Mouse (Mus musculus) cerebral cortex, adult 2 months (tissue): Measurements from ENCODE around the gene Cadm1.

Experiments used
- WGBS: fragments of 180-500 bp; shearing (Covaris S2); methylation state at CpG from one replicate; pipeline ENCODE4 v1.1.7; 2018; 5-methylcytosine and 5-hydroxymethylcytosine counted together

Cadm1 gene

GRCm38 (mm10) chr9:47548916-47549315 lies 18.9 kb downstream of the Cadm1 start:
- 72% methylated on average over 5 of the region's 5 CpGs for WGBS

- 58% methylated on average over 10 of the region's 10 CpGs for WGBS
Measured at GRCm38 (mm10) chr9:47552960-47553575, 23.1 kb downstream of the Cadm1 start.

- WGBS = 90% methylated on average over 3 of the region's 3 CpGs
Measured at GRCm38 (mm10) chr9:47560726-47561125, 30.8 kb downstream of the Cadm1 start.

GRCm38 (mm10) chr9:47561596-47561995 lies 31.6 kb downstream of the Cadm1 start:
- 56% methylated on average over 4 of the region's 4 CpGs for whole genome bisulfite sequencing

GRCm38 (mm10) chr9:47565088-47565487 lies 35.1 kb downstream of the Cadm1 start:
- WGBS = 57% methylated on average over 5 of the region's 5 CpGs

- 84% methylated on average over 6 of the region's 6 CpGs for WGBS
Measured at GRCm38 (mm10) chr9:47567873-47568272, 37.9 kb downstream of the Cadm1 start.

- whole genome bisulfite sequencing = 82% methylated on average over 4 of the region's 4 CpGs
Measured at GRCm38 (mm10) chr9:47570184-47570583, 40.2 kb downstream of the Cadm1 start.

GRCm38 (mm10) chr9:47571461-47571860 lies 41.5 kb downstream of the Cadm1 start:
- WGBS = 91% methylated on average over 7 of the region's 7 CpGs

- WGBS = 77% methylated on average over 5 of the region's 5 CpGs
Measured at GRCm38 (mm10) chr9:47572132-47572531, 42.2 kb downstream of the Cadm1 start.

GRCm38 (mm10) chr9:47573456-47573855 lies 43.5 kb downstream of the Cadm1 start:
- 87% methylated on average over 7 of the region's 7 CpGs for WGBS

GRCm38 (mm10) chr9:47574710-47575414 lies 44.9 kb downstream of the Cadm1 start:
- 81% methylated on average over 7 of the region's 7 CpGs for WGBS

GRCm38 (mm10) chr9:47575764-47576163 lies 45.8 kb downstream of the Cadm1 start:
- WGBS = 61% methylated on average over 11 of the region's 11 CpGs

- 78% methylated on average over 6 of the region's 6 CpGs for WGBS
Measured at GRCm38 (mm10) chr9:47579464-47579863, 49.5 kb downstream of the Cadm1 start.

- WGBS = 65% methylated on average over 6 of the region's 6 CpGs
Measured at GRCm38 (mm10) chr9:47581576-47582365, 51.8 kb downstream of the Cadm1 start.

GRCm38 (mm10) chr9:47583241-47583640 lies 53.3 kb downstream of the Cadm1 start:
- 90% methylated on average over 4 of the region's 4 CpGs for WGBS

GRCm38 (mm10) chr9:47586176-47586575 lies 56.2 kb downstream of the Cadm1 start:
- 75% methylated on average over 5 of the region's 5 CpGs for WGBS

- 59% methylated on average over 8 of the region's 8 CpGs for WGBS
Measured at GRCm38 (mm10) chr9:47586839-47587238, 56.9 kb downstream of the Cadm1 start.

GRCm38 (mm10) chr9:47587577-47588194 lies 57.7 kb downstream of the Cadm1 start:
- 52% methylated on average over 7 of the region's 7 CpGs for WGBS

- WGBS = 48% methylated on average over 5 of the region's 5 CpGs
Measured at GRCm38 (mm10) chr9:47589832-47590231, 59.9 kb downstream of the Cadm1 start.

GRCm38 (mm10) chr9:47601541-47601940 lies 71.6 kb downstream of the Cadm1 start:
- 85% methylated on average over 11 of the region's 11 CpGs for WGBS

GRCm38 (mm10) chr9:47603971-47604370 lies 74.0 kb downstream of the Cadm1 start:
- WGBS = 80% methylated on average over 4 of the region's 4 CpGs

GRCm38 (mm10) chr9:47605628-47606027 lies 75.7 kb downstream of the Cadm1 start:
- WGBS = 56% methylated on average over 5 of the region's 5 CpGs
